Mouse (Mus musculus) layer of hippocampus, adult 18-20 months (tissue): ENCODE results near the gene Olfr905. TPM values are rescaled to one million over a fixed set of nuclear protein-coding genes. Genes with fewer than 3 reads are reported as not detected.

Experiments used
- DNase-seq, 2 experiments: peaks; one replicate each; pipeline ENCODE4 v3.0.0; 2022; ENCODE audit warnings: low spot score in 2 of 2
- long read RNA-seq: library from polyadenylated mRNA; stranded (forward); transcript quantifications from one replicate; pipeline ENCODE4 v2.0.0, GENCODE M21; 2021
- total RNA-seq, 2 experiments: library from RNA; stranded (reverse); gene quantifications; 2 replicates each; pipeline ENCODE4 v1.2.3; 2021

Gene Olfr905
- total RNA-seq: not detected
- long read RNA-seq: 0 reads

DNA sequence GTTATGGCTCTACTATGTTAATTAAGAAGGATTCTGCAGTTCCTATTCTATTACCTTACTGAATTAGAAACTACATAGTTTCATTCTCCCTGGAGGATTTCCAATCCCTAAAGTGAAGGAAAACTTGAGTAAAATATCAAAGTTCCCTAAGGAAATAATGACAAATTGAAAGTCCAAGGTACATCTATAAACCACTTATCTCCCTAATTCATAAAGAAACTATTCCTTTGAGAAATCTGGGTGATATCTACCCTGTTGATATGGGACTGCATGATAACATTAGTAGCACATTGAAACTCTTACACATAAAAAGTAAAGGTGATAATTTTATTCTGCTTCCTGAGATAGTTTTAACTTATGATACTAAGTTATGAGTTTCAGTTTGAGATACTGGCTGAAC lies at the start of gene Olfr905:
Gene Olfr905, plus strand, starts transcription at position 301 of the 400 bp plus-strand sequence.
- no peak for DNase-seq

DNA sequence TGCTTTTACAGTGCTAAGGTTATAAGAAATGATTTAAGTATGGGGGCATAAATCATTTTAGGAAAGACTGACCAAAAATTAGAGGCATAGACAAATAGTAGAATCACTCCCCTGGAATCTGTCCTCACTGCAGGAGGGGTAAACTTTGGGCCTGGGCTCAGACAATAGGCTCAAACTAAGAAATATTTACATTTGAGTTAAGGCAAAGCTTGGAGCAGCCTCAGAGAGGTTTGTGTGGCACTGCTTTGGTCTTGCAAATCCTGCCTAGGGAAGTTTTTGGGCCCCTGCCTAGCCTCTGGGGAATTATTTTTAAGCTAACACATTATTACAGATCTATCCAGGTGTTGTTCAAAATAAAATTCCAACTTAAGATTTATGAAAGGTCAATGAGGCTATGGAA lies 47.1 kb upstream of the Olfr905 start:
- no peak for DNase-seq

DNA sequence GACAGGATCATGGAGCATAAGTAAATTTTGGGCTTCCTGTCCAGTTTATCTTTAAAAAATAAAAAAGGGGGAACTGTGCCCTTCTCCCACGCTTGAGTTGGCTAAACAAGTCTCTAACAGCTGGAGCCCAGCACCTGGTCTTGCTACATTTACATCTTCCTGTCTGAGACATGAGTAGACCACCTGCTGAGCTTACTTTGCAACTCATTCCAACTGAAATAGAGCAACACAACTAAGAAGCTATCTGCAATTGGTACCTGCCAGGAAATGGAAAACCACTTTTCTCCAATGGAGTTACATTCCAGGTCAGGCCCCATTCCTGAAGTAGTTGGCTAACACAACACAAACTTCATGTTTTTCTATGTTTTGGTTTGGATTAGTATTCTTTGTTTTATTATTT lies 43.9 kb upstream of the Olfr905 start:
- no peak for DNase-seq

DNA sequence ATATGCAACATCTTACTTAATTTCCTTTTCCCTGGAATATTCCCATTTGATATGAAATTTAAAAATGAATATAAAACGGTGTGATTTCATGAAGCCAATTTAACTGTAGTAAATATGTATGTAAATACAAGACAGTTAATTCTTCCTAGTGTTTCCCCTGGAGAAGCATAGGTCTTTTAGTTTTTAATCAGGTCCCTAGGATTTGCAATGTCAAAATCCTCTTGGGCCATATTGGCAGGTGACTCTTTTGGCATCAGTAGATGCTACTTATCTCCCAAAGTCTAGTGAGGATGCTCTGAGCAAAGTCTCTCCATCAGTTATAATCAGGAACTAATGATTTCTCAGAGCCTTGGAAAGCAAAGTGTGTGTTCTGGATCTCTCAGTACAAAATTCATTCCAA lies 41.8 kb upstream of the Olfr905 start, which contains the start of gene Olfr901:
Gene Olfr901, plus strand, starts transcription at position 301 of the 400 bp plus-strand sequence.
- DNase-seq: no peak

DNA sequence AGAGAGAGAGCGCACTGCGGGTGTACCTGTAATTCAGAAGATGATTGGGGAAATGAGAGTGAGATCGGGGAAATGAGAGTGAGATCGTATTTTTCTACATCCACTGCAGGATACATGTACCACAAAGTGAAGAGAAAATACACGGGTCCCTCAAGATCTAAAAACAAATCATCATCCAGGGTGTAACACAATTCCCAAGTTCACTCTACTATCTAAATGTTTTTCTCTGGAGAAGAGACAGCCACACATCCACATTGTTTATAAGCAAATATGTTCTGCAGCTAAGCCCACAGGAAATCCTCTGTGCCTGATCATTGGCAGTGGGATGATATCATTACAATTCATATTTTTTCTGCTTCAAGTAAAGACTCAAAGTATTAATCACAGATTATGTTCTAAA lies 23.6 kb upstream of the Olfr905 start, which contains the start of gene Olfr902:
Gene Olfr902, plus strand, starts transcription at position 301 of the 400 bp plus-strand sequence.
- DNase-seq: no peak

DNA sequence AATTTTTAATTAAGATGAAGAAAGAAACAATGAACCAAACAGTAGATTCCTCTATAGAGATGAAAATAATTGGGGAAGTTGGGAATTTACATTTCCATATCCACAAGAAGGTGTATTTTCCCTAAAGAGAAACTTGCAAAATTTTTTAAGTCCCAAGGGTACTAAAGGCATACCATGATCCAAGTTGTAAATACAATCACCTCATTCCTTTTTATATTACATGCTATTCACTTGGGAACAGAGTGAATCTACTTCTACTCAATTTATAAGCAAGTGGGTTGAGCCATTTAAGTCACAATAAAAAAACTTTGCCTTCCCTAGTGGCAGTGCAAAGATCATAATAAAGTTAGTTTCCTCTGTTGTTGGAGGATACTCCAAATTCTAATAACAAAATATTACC lies 8.1 kb upstream of the Olfr905 start, which contains the start of gene Olfr904:
Gene Olfr904, plus strand, starts transcription at position 301 of the 400 bp plus-strand sequence.
- no peak for DNase-seq

DNA sequence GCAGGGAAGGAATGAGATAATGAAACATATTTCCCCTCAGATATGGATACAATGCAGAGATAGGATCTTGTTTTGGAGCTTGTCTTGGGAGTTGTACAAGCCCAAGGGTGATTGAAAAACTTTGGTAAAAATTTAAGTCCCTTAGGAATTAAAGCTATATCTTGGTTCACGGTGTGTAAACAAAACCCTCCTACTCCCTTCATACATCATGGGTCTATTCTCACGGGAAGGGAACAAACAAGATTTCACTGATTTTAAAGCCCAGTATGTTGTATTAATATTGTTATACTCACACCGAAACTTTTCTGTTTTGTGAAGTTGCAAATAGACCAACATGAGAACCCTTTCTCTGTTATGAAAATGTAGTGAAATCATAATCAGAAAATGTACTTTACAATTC lies 15.9 kb downstream of the Olfr905 start, which contains the start of gene Olfr906:
Gene Olfr906, plus strand, starts transcription at position 301 of the 400 bp plus-strand sequence.
- DNase-seq: no peak

DNA sequence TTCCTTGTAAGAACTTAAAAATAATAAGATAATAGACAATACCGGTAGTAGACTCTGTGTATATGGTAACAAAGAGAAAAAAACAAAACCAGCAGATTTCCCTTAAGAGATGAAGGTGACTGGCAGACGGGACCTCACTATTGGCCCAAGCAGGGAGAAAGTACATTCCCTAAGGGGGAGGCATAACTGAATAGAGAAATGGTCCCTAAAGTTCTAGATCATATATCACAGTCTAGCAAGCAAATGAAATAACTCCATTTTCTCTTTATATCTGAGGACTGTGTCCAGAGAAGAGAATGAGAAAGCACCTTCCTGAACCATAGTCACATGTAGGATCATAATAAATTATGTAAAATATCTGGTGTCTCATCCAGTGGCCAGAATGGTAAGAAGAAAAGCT lies 24.6 kb downstream of the Olfr905 start, which contains the start of gene Olfr907:
Gene Olfr907, plus strand, starts transcription at position 301 of the 400 bp plus-strand sequence.
- no peak for DNase-seq

DNA sequence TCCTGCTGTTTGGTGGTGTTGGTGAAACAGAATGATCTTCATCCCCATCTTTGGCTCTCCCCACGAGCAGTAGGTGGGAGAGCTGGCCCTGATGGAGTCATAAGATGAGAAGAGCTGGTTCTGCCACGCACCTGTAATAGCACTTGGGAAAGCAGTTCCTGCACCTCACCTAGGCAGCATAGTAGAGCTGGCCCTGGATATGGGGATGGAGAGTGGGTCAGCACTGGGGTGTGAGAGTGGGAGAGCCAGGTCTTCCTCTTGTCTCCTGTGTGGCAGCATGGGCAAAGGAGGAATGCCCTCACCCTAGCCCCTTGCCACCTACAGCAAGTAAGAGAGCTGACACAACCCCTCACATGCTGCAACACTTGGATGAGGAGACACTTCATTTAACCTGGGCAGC lies 41.4 kb downstream of the Olfr905 start:
- no peak for DNase-seq

DNA sequence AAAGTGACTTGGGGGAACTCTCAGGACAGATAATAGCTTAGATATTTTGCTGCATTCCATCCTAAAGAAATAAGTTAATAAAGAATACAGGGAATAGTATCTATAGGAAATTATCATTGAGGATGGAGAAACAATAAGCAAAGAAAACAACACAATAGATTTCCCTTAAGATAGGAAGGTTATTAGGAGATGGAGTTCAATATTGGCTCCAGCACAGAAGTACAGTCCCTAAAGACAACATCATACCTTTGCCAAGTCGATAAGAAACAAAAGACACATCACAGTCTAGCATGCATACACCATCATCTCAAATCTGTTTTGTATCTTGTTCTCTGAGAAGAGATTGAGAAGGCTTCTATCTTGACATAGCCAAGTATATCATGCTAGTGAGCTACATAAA lies 50.4 kb downstream of the Olfr905 start, which contains the start of gene Olfr911-ps1:
Gene Olfr911-ps1, plus strand, starts transcription at position 301 of the 400 bp plus-strand sequence.
- no peak for DNase-seq

Other genes with a start within 250 kb of the Olfr905 start
- gene Olfr143, start 218.3 kb upstream of the Olfr905 start, total RNA-seq: not detected
- gene Olfr895, start 203.3 kb upstream of the Olfr905 start, total RNA-seq: not detected
- not detected for gene Olfr896-ps1, start 180.0 kb upstream of the Olfr905 start, total RNA-seq
- not detected for gene Olfr25, start 142.0 kb upstream of the Olfr905 start, total RNA-seq
- not detected for gene Olfr898, start 122.7 kb upstream of the Olfr905 start, total RNA-seq
- gene Olfr250, start 104.2 kb upstream of the Olfr905 start, total RNA-seq: not detected
- gene Olfr251, start 94.0 kb upstream of the Olfr905 start, total RNA-seq: not detected
- not detected for gene Olfr147, start 69.4 kb upstream of the Olfr905 start, total RNA-seq
- not detected for gene Olfr901, start 41.7 kb upstream of the Olfr905 start, total RNA-seq
- gene Olfr902, start 23.5 kb upstream of the Olfr905 start, total RNA-seq: not detected
- gene Olfr904, start 8.0 kb upstream of the Olfr905 start, total RNA-seq: not detected
- not detected for gene Olfr906, start 16.0 kb downstream of the Olfr905 start, total RNA-seq
- gene Olfr907, start 24.7 kb downstream of the Olfr905 start, total RNA-seq: not detected
- not detected for gene Olfr911-ps1, start 50.5 kb downstream of the Olfr905 start, total RNA-seq
- gene Olfr910, start 66.7 kb downstream of the Olfr905 start, total RNA-seq: not detected
- gene Olfr912, start 109.1 kb downstream of the Olfr905 start, total RNA-seq: not detected
- gene Olfr913, start 121.7 kb downstream of the Olfr905 start, total RNA-seq: not detected
- not detected for gene Olfr914, start 134.0 kb downstream of the Olfr905 start, total RNA-seq
- not detected for gene Olfr916, start 188.8 kb downstream of the Olfr905 start, total RNA-seq
- not detected for gene Olfr917, start 194.7 kb downstream of the Olfr905 start, total RNA-seq
- not detected for gene Olfr918, start 203.5 kb downstream of the Olfr905 start, total RNA-seq
- gene Olfr919, start 232.6 kb downstream of the Olfr905 start, total RNA-seq: not detected
- gene Vwa5a, start 247.2 kb downstream of the Olfr905 start, total RNA-seq: 10 to 100 TPM; 13.4 to 14.6 TPM